Mouse (Mus musculus) mesoderm, embryonic 11.5 days (tissue): ENCODE measurements at regions not wholly inside any gene's neighbourhood (a gene's known extent, or its start where the extent isn't known, plus 50 kb on each side); places are given as distances from the start of the nearest gene placed in this dataset.

Experiments used
- DNase-seq: peaks from one replicate; pipeline ENCODE4 v3.0.0-alpha.2; 2012; ENCODE audit warnings: low read depth, low spot score

- DNase-seq = peak; percentile 10
Observed at GRCm38 (mm10) chr3:41857446-41857845, 115.0 kb downstream of the D3Ertd751e start.

- peak; percentile 11 for DNase-seq
Observed at GRCm38 (mm10) chr3:41862674-41863073, 120.3 kb downstream of the D3Ertd751e start.

GRCm38 (mm10) chr3:41908952-41909351 lies 166.5 kb downstream of the D3Ertd751e start:
- DNase-seq = no peak

- no peak for DNase-seq
Observed at GRCm38 (mm10) chr3:41913190-41913589, 170.8 kb downstream of the D3Ertd751e start.

GRCm38 (mm10) chr3:41939843-41940242 lies 197.4 kb downstream of the D3Ertd751e start:
- no peak for DNase-seq

- peak; percentile 41 for DNase-seq
Observed at GRCm38 (mm10) chr3:41942964-41943363, 200.6 kb downstream of the D3Ertd751e start.

GRCm38 (mm10) chr3:41949404-41949803 lies 207.0 kb downstream of the D3Ertd751e start:
- peak; percentile 42 for DNase-seq

GRCm38 (mm10) chr3:41957385-41957784 lies 215.0 kb downstream of the D3Ertd751e start:
- DNase-seq = peak; percentile 83

GRCm38 (mm10) chr3:41960209-41960608 lies 217.8 kb downstream of the D3Ertd751e start:
- DNase-seq = no peak

- DNase-seq = no peak
Observed at GRCm38 (mm10) chr3:41962923-41963322, 220.5 kb downstream of the D3Ertd751e start.

GRCm38 (mm10) chr3:42006672-42007265 lies 264.4 kb downstream of the D3Ertd751e start:
- DNase-seq = no peak

GRCm38 (mm10) chr3:42023187-42023586 lies 280.8 kb downstream of the D3Ertd751e start:
- no peak for DNase-seq

- DNase-seq = no peak
Observed at GRCm38 (mm10) chr3:42039632-42040031, 297.2 kb downstream of the D3Ertd751e start.

- no peak for DNase-seq
Observed at GRCm38 (mm10) chr3:42040270-42040812, 297.9 kb downstream of the D3Ertd751e start.

- DNase-seq = no peak
Observed at GRCm38 (mm10) chr3:42040959-42041358, 298.5 kb downstream of the D3Ertd751e start.

- DNase-seq = no peak
Observed at GRCm38 (mm10) chr3:42057286-42057868, 315.0 kb downstream of the D3Ertd751e start.

- peak; percentile 47 for DNase-seq
Observed at GRCm38 (mm10) chr3:42065093-42065935, 322.9 kb downstream of the D3Ertd751e start.

- peak; percentile 12 for DNase-seq
Observed at GRCm38 (mm10) chr3:42065962-42066361, 323.6 kb downstream of the D3Ertd751e start.

GRCm38 (mm10) chr3:42067036-42067435 lies 324.6 kb downstream of the D3Ertd751e start:
- no peak for DNase-seq

GRCm38 (mm10) chr3:42074532-42075287 lies 332.3 kb downstream of the D3Ertd751e start:
- peak; percentile 69 for DNase-seq
